Mouse (Mus musculus) limb, embryonic 15.5 days (tissue): ENCODE measurements around the gene Tcf25. TPM values are rescaled to one million over a fixed set of nuclear protein-coding genes. Genes with fewer than 3 reads are reported as not detected.
"Not testable (repeated sequence)": the region's sequence is repeated elsewhere in the genome, so short reads cannot be mapped to it uniquely, and the experiment has no call there.

Source experiments
- ATAC-seq: fragments of 200-750 bp; cut with Nextera tagmentation; 2 replicates; pipeline ENCODE4 v1.8.0; 2017; ENCODE audit warnings: low read depth, moderate TSS enrichment; ENCODE audit not compliant: insufficient number of reproducible peaks, low FRiP score, low TSS enrichment
- H3K27ac ChIP-seq: fragments of 300-500 bp; sonication (generic); 2 replicates; pipeline ENCODE4 v1.5.1; 2015; ENCODE audit warnings: moderate library complexity, mild to moderate bottlenecking, inconsistent platforms
- H3K27me3 ChIP-seq: fragments of 300-500 bp; sonication (generic); 2 replicates; pipeline ENCODE4 v1.6.1; 2015; ENCODE audit warnings: inconsistent platforms
- H3K36me3 ChIP-seq: fragments of 300-500 bp; sonication (generic); 2 replicates; pipeline ENCODE4 v1.6.1; 2015; ENCODE audit warnings: inconsistent platforms
- H3K4me1 ChIP-seq: fragments of 300-500 bp; sonication (generic); 2 replicates; pipeline ENCODE4 v1.6.1; 2015; ENCODE audit warnings: inconsistent platforms
- H3K4me2 ChIP-seq: fragments of 300-500 bp; sonication (generic); 2 replicates; pipeline ENCODE4 v1.6.1; 2015; ENCODE audit warnings: mild to moderate bottlenecking, inconsistent platforms
- H3K4me3 ChIP-seq: fragments of 300-500 bp; sonication (generic); 2 replicates; pipeline ENCODE4 v1.5.1; 2015; ENCODE audit warnings: mild to moderate bottlenecking, inconsistent platforms
- H3K9ac ChIP-seq: fragments of 300-500 bp; sonication (generic); 2 replicates; pipeline ENCODE4 v1.6.1; 2015; ENCODE audit warnings: inconsistent platforms
- H3K9me3 ChIP-seq: fragments of 300-500 bp; sonication (generic); 2 replicates; pipeline ENCODE4 v1.6.1; 2016; ENCODE audit warnings: inconsistent platforms
- WGBS: fragments of 180-500 bp; shearing (Covaris S2); methylation state at CpG from one replicate; pipeline ENCODE4 v1.1.7; 2015; 5-methylcytosine and 5-hydroxymethylcytosine counted together
- polyA plus RNA-seq: library from polyadenylated mRNA; unstranded; fragments of >200 nt; fragmentation: Nextera tagmentation; extraction: Ambion mirVana; gene quantifications from 2 replicates; pipeline ENCODE4 v1.2.1, GENCODE M21; 2015

The Tcf25 gene
- polyA plus RNA-seq, 1 experiment from 2014 or later, result 191 TPM

DNA sequence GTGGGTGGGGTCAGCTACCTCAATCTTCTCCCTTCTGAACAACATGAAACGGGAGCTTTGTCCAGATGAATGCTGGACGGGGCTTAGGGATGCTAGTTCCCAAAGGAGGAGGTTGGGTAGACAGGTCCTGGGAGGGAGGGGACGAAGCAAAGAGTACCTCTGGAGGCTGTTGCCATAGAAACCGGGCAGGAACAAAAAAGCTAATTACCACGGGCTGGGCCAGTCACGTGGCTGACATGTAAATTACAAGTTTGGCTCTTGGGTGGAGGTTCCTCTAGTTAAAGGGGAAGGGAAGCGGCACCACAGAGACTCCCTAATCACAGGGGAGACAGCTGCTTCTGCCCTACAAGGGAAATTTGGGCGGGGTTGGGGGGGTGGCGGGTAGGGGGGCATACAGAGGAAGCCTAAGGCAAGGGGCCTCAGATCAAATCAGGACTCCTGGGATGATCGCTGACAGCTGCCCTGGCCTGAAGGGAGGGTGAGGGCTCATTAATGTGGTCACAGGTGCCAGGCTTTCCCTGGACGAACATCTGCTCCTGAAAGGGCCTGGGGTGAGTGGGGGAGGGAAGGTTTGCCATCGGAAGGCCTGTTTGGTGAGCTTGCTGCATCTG lies 39.1 kb downstream of the Tcf25 start:
- Histone ChIP-seq H3K27ac (no peak overlapping the region), H3K27me3 (peaks cover 64% of the 10 kb centered on the region), H3K4me1 (peaks cover 14% of the 10 kb centered on the region), H3K4me2 (no peak overlapping the region), H3K4me3 (no peak overlapping the region), H3K9me3 (no peaks in the 10 kb centered on the region), H3K9ac (no peak overlapping the region), H3K36me3 (no peaks in the 10 kb centered on the region)
- ATAC-seq, result no peak
- 1% methylated on average over 12 of the region's 12 CpGs for WGBS

- ATAC-seq, result no peak
- Histone ChIP-seq H3K4me3 (no peak overlapping the region), H3K4me1 (peaks cover 14% of the 10 kb centered on the region), H3K9ac (no peak overlapping the region), H3K27ac (no peak overlapping the region), H3K4me2 (no peak overlapping the region), H3K9me3 (no peaks in the 10 kb centered on the region), H3K36me3 (no peaks in the 10 kb centered on the region), H3K27me3 (peaks cover 51% of the 10 kb centered on the region)
- 8% methylated on average over 9 of the region's 9 CpGs for WGBS
These were observed 40.7 kb downstream of the Tcf25 start for GRCm38 (mm10) chr8:123414255-123414654.

GRCm38 (mm10) chr8:123414997-123415696 lies 41.6 kb downstream of the Tcf25 start:
- H3K4me2 ChIP-seq, H3K9ac ChIP-seq, H3K9me3 ChIP-seq, H3K27ac ChIP-seq, ATAC-seq, H3K4me3 ChIP-seq, H3K36me3 ChIP-seq: not testable (repeated sequence)
- 83% methylated on average over 5 of the region's 5 CpGs for WGBS
- H3K4me1 ChIP-seq, result peaks cover 14% of the 10 kb centered on the region
- peaks cover 42% of the 10 kb centered on the region for H3K27me3 ChIP-seq

- Histone ChIP-seq H3K4me1 (peaks cover 10% of the 10 kb centered on the region), H3K27me3 (peaks cover 31% of the 10 kb centered on the region), H3K4me2 (no peak overlapping the region), H3K9me3 (no peaks in the 10 kb centered on the region), H3K4me3 (no peak overlapping the region), H3K27ac (no peak overlapping the region), H3K36me3 (no peaks in the 10 kb centered on the region), H3K9ac (no peak overlapping the region)
- no peak for ATAC-seq
- WGBS, result 87% methylated on average over 8 of the region's 8 CpGs
These were observed 42.7 kb downstream of the Tcf25 start for GRCm38 (mm10) chr8:123415967-123416943.

- WGBS, result 76% methylated on average over 8 of the region's 8 CpGs
- Histone ChIP-seq H3K27me3 (peaks cover 23% of the 10 kb centered on the region), H3K36me3 (no peaks in the 10 kb centered on the region), H3K4me3 (no peak overlapping the region), H3K4me1 (peaks cover 2% of the 10 kb centered on the region), H3K4me2 (no peak overlapping the region), H3K27ac (no peak overlapping the region), H3K9ac (no peak overlapping the region), H3K9me3 (no peaks in the 10 kb centered on the region)
- ATAC-seq, result no peak
These were observed 43.5 kb downstream of the Tcf25 start for GRCm38 (mm10) chr8:123416944-123417555.

DNA sequence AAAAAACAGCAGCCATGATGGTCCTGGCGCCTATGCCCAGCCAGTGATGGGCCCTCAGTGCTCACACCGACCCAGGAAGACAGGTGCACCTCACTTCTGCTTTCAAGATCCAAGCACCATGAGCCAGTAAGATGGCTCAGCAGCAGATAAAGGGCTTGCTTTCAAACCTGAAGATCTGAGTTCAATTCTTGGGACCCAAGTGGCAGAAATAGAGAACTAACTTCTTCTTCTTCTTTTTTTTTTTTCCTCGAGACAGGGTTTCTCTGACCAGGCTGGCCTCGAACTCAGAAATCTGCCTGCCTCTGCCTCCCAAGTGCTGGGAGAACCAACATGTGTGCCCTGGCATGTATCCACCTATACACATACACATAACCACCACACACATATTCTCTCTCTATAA lies 46.2 kb downstream of the Tcf25 start:
- ATAC-seq, result no peak
- no peaks in the 10 kb centered on the region for H3K27me3 ChIP-seq
- H3K4me3 ChIP-seq, result no peak overlapping the region
- no peaks in the 10 kb centered on the region for H3K9me3 ChIP-seq
- no peak overlapping the region for H3K27ac ChIP-seq
- H3K4me2 ChIP-seq, result no peak overlapping the region
- H3K4me1 ChIP-seq, result no peaks in the 10 kb centered on the region
- whole genome bisulfite sequencing, result 84% methylated on average over 4 of the region's 4 CpGs
- H3K9ac ChIP-seq, result no peak overlapping the region
- no peaks in the 10 kb centered on the region for H3K36me3 ChIP-seq

GRCm38 (mm10) chr8:123420525-123421281 lies 47.1 kb downstream of the Tcf25 start:
- H3K36me3 ChIP-seq, result no peaks in the 10 kb centered on the region
- H3K27me3 ChIP-seq, result no peaks in the 10 kb centered on the region
- no peaks in the 10 kb centered on the region for H3K4me1 ChIP-seq
- no peak overlapping the region for H3K27ac ChIP-seq
- H3K4me3 ChIP-seq, result no peak overlapping the region
- WGBS, result 94% methylated on average over 34 of the region's 34 CpGs
- no peak overlapping the region for H3K9ac ChIP-seq
- no peak for ATAC-seq
- no peak overlapping the region for H3K4me2 ChIP-seq
- H3K9me3 ChIP-seq, result no peaks in the 10 kb centered on the region

GRCm38 (mm10) chr8:123421325-123421724 lies 47.8 kb downstream of the Tcf25 start:
- Histone ChIP-seq H3K27me3 (no peaks in the 10 kb centered on the region), H3K9me3 (no peaks in the 10 kb centered on the region), H3K4me2 (no peak overlapping the region), H3K4me3 (no peak overlapping the region), H3K4me1 (no peaks in the 10 kb centered on the region), H3K27ac (no peak overlapping the region), H3K36me3 (no peaks in the 10 kb centered on the region), H3K9ac (no peak overlapping the region)
- WGBS, result 81% methylated on average over 19 of the region's 19 CpGs
- ATAC-seq, result no peak

GRCm38 (mm10) chr8:123422056-123422780 lies 48.7 kb downstream of the Tcf25 start:
- WGBS, result 18% methylated on average over 17 of the region's 17 CpGs
- Histone ChIP-seq H3K4me1 (no peaks in the 10 kb centered on the region), H3K9me3 (0 out of 2 replicates have a peak, but pooled peaks cover 3% of the 10 kb centered on the region), H3K36me3 (no peaks in the 10 kb centered on the region), H3K4me2 (peak overlapping the region; percentile 39), H3K27me3 (no peaks in the 10 kb centered on the region), H3K27ac (no peak overlapping the region), H3K4me3 (peak overlapping the region; percentile 16; the same call in 1 of the 2 replicates), H3K9ac (no peak overlapping the region)
- ATAC-seq, result no peak

- H3K27me3 ChIP-seq, result no peaks in the 10 kb centered on the region
- H3K9me3 ChIP-seq, result peaks cover 9% of the 10 kb centered on the region; the same call in 1 of the 2 replicates
- ATAC-seq, result no peak
- H3K9ac ChIP-seq, result no peak overlapping the region
- no peaks in the 10 kb centered on the region for H3K4me1 ChIP-seq
- H3K4me3 ChIP-seq, result no peak overlapping the region
- H3K4me2 ChIP-seq, result no peak overlapping the region
- no peaks in the 10 kb centered on the region for H3K36me3 ChIP-seq
- WGBS, result 15% methylated on average over 3 of the region's 3 CpGs
- no peak overlapping the region for H3K27ac ChIP-seq
These were observed 49.2 kb downstream of the Tcf25 start for GRCm38 (mm10) chr8:123422781-123423159.
